ENCODE assay signal across 20 mouse cellular contexts in genomic region chr12:33086151-33086550, GRCm38 (mm10). TPM values are rescaled to one million over a fixed set of nuclear protein-coding genes. Genes with fewer than 3 reads are reported as not detected.
A peak's percentile ranks its signal among the peaks of the same experiment; 100 is the strongest.
DNase-seq lines count a peak whose midpoint lies in the region; ATAC-seq lines count a peak whose summit lies in the region.
"Had no signal": no experiment of that assay in that cellular context is flagged by ENCODE, and none has a peak within 500 bp of the region (broad histone marks: within the 10 kb centered on the region; RNA-seq: fewer than 3 reads in every experiment).

No protein-coding gene starts in this region.

- no peak overlapping the region for H3K27ac ChIP-seq in embryonic facial prominence, embryonic 14.5 days (replicated peaks; ENCODE audit: low read depth, low read length)
- no peak overlapping the region for H3K27ac ChIP-seq in embryonic facial prominence, embryonic 10.5 days (replicated peaks)
- peak overlapping the region; percentile 81 for H3K27ac ChIP-seq in hindbrain, embryonic 10.5 days
- peak overlapping the region; percentile 8; the same call in 1 of the 2 replicates for H3K27ac ChIP-seq in midbrain, embryonic 11.5 days (ENCODE audit: low read depth, low read length)
- no peak overlapping the region for H3K27ac ChIP-seq in neural tube, embryonic 15.5 days (replicated peaks)
- H3K27ac ChIP-seq: embryonic facial prominence, embryonic 15.5 days; macrophage had no signal

- no peak overlapping the region for H3K9ac ChIP-seq in embryonic facial prominence, embryonic 14.5 days (ENCODE audit: low read depth, low read length)
- no peak overlapping the region; the same call in 1 of the 2 replicates for H3K9ac ChIP-seq in midbrain, embryonic 11.5 days (ENCODE audit: low read length)
- H3K9ac ChIP-seq in neural tube, embryonic 15.5 days (replicated peaks), result no peak overlapping the region
- H3K9ac ChIP-seq: embryonic facial prominence, embryonic 15.5 days; liver, postnatal 0 days had no signal

- 43% methylated on average over 5 of the region's 5 CpGs for WGBS in embryonic facial prominence, embryonic 14.5 days
- 31% methylated on average over 5 of the region's 5 CpGs for WGBS in embryonic facial prominence, embryonic 10.5 days
- WGBS in hindbrain, embryonic 10.5 days, result 31% methylated on average over 5 of the region's 5 CpGs
- WGBS in midbrain, embryonic 11.5 days, result 11% methylated on average over 5 of the region's 5 CpGs
- WGBS in neural tube, embryonic 15.5 days, result 15% methylated on average over 5 of the region's 5 CpGs

- peaks cover 3% of the 10 kb centered on the region; the same call in 1 of the 2 replicates for H3K27me3 ChIP-seq in embryonic facial prominence, embryonic 14.5 days (replicated peaks; ENCODE audit: control insufficient read depth, insufficient read depth, low read length)
- H3K27me3 ChIP-seq in embryonic facial prominence, embryonic 10.5 days (replicated peaks; ENCODE audit: low read depth, poor library complexity, severe bottlenecking), result no peaks in the 10 kb centered on the region; the same call in 1 of the 2 replicates
- no peaks in the 10 kb centered on the region for H3K27me3 ChIP-seq in hindbrain, embryonic 10.5 days (ENCODE audit: insufficient read depth, poor library complexity, severe bottlenecking)
- no peaks in the 10 kb centered on the region for H3K27me3 ChIP-seq in midbrain, embryonic 11.5 days (ENCODE audit: control insufficient read depth, insufficient read depth, low read length)
- no peaks in the 10 kb centered on the region; the same call in 1 of the 2 replicates for H3K27me3 ChIP-seq in neural tube, embryonic 15.5 days (replicated peaks)
- H3K27me3 ChIP-seq: CH12.LX; embryonic facial prominence, embryonic 15.5 days had no signal

- no peak overlapping the region for H3K4me2 ChIP-seq in embryonic facial prominence, embryonic 14.5 days (ENCODE audit: low read depth, low read length)
- no peak overlapping the region for H3K4me2 ChIP-seq in midbrain, embryonic 11.5 days
- H3K4me2 ChIP-seq in neural tube, embryonic 15.5 days, result no peak overlapping the region
- H3K4me2 ChIP-seq: embryonic facial prominence, embryonic 15.5 days had no signal

- no peak overlapping the region for H3K4me3 ChIP-seq in embryonic facial prominence, embryonic 14.5 days (ENCODE audit: low read depth, low read length)
- H3K4me3 ChIP-seq in embryonic facial prominence, embryonic 10.5 days, result no peak overlapping the region
- no peak overlapping the region for H3K4me3 ChIP-seq in hindbrain, embryonic 10.5 days
- no peak overlapping the region for H3K4me3 ChIP-seq in midbrain, embryonic 11.5 days (ENCODE audit: low read depth, low read length)
- H3K4me3 ChIP-seq in neural tube, embryonic 15.5 days (replicated peaks), result no peak overlapping the region
- H3K4me3 ChIP-seq: embryonic facial prominence, embryonic 15.5 days; myocyte had no signal

- no peaks in the 10 kb centered on the region; the same call in 1 of the 2 replicates for H3K4me1 ChIP-seq in embryonic facial prominence, embryonic 14.5 days (ENCODE audit: control insufficient read depth, insufficient read depth, low read length)
- peaks cover 7% of the 10 kb centered on the region; the same call in 1 of the 2 replicates for H3K4me1 ChIP-seq in embryonic facial prominence, embryonic 10.5 days
- H3K4me1 ChIP-seq in hindbrain, embryonic 10.5 days (replicated peaks), result peaks cover 21% of the 10 kb centered on the region
- H3K4me1 ChIP-seq in midbrain, embryonic 11.5 days (ENCODE audit: control insufficient read depth, insufficient read depth, low read length), result peaks cover 12% of the 10 kb centered on the region
- H3K4me1 ChIP-seq in neural tube, embryonic 15.5 days, result peaks cover 18% of the 10 kb centered on the region; the same call in 1 of the 2 replicates
- H3K4me1 ChIP-seq: embryonic facial prominence, embryonic 15.5 days had no signal

- H3K36me3 ChIP-seq in embryonic facial prominence, embryonic 14.5 days (ENCODE audit: control insufficient read depth, insufficient read depth, low read length), result no peaks in the 10 kb centered on the region
- H3K36me3 ChIP-seq in embryonic facial prominence, embryonic 10.5 days (replicated peaks), result no peaks in the 10 kb centered on the region
- H3K36me3 ChIP-seq in hindbrain, embryonic 10.5 days, result no peaks in the 10 kb centered on the region
- H3K36me3 ChIP-seq in midbrain, embryonic 11.5 days (ENCODE audit: control insufficient read depth, insufficient read depth, low read length), result no peaks in the 10 kb centered on the region
- H3K36me3 ChIP-seq in neural tube, embryonic 15.5 days, result no peaks in the 10 kb centered on the region
- H3K36me3 ChIP-seq: embryonic facial prominence, embryonic 15.5 days had no signal

- no peaks in the 10 kb centered on the region for H3K9me3 ChIP-seq in embryonic facial prominence, embryonic 14.5 days (ENCODE audit: control insufficient read depth, low read length)
- no peaks in the 10 kb centered on the region for H3K9me3 ChIP-seq in embryonic facial prominence, embryonic 10.5 days
- H3K9me3 ChIP-seq in hindbrain, embryonic 10.5 days, result no peaks in the 10 kb centered on the region
- H3K9me3 ChIP-seq in midbrain, embryonic 11.5 days (ENCODE audit: control insufficient read depth, low read length), result no peaks in the 10 kb centered on the region
- H3K9me3 ChIP-seq in neural tube, embryonic 15.5 days (replicated peaks), result no peaks in the 10 kb centered on the region
- H3K9me3 ChIP-seq: embryonic facial prominence, embryonic 15.5 days had no signal

- ATAC-seq in embryonic facial prominence, embryonic 14.5 days (ENCODE audit: low read depth), result no peak
- ATAC-seq in midbrain, embryonic 11.5 days (ENCODE audit: low FRiP score), result peak; percentile 68
- peak; percentile 51; the same call in 1 of the 2 replicates for ATAC-seq in neural tube, embryonic 15.5 days (ENCODE audit: low FRiP score)
- no peak for ATAC-seq in cerebellum, adult (ENCODE audit: insufficient number of reproducible peaks, low FRiP score, low TSS enrichment)
- ATAC-seq: liver, postnatal 0 days; Patski had no signal

- peak; percentile 26 for DNase-seq in embryonic facial prominence, embryonic 14.5 days (ENCODE audit: low spot score)
- no peak for DNase-seq in embryonic facial prominence, embryonic 10.5 days (ENCODE audit: low spot score)
- DNase-seq in hindbrain, embryonic 10.5 days (ENCODE audit: low spot score), result peak; percentile 65
- no peak for DNase-seq in midbrain, embryonic 11.5 days (ENCODE audit: low spot score, missing footprints)
- DNase-seq in right cerebral cortex, adult 18-20 months, result no peak
- no peak for DNase-seq in layer of hippocampus, postnatal 10 days (ENCODE audit: low spot score in 2 of 2)
- DNase-seq: heart, adult 18-20 months; heart, postnatal 10 days; kidney, adult 18-20 months; kidney, postnatal 25 days; layer of hippocampus, postnatal 36 days; liver, postnatal 0 days had no signal

RNA-seq across cellular contexts. Expression of gene Cdhr3, which starts 6.5 kb away (rescaled TPM):
- polyA plus RNA-seq in embryonic facial prominence, embryonic 14.5 days (2014; fragmentation: Nextera tagmentation; extraction: Ambion mirVana), result 1.5 and 1.6 TPM in 2 replicates
- polyA plus RNA-seq in embryonic facial prominence, embryonic 10.5 days (2016; fragmentation: Nextera tagmentation; extraction: Ambion mirVana), result not detected in 2 replicates
- 0.05 and 0.27 TPM in 2 replicates for polyA plus RNA-seq in hindbrain, embryonic 10.5 days (2016; fragmentation: Nextera tagmentation; extraction: Ambion mirVana)
- not detected in 2 replicates for polyA plus RNA-seq in midbrain, embryonic 11.5 days (2014; fragmentation: Nextera tagmentation; extraction: Ambion mirVana)
- 0.18 and 0.32 TPM in 2 replicates for polyA plus RNA-seq in neural tube, embryonic 15.5 days (2015; fragmentation: Nextera tagmentation; extraction: Ambion mirVana)
- total RNA-seq in layer of hippocampus, postnatal 10 days (2021), result 1 to 10 TPM; 1.2 to 2.5 TPM
- total RNA-seq: adrenal gland, adult 18-20 months had no signal
- polyA plus RNA-seq: liver, postnatal 0 days; macrophage; Patski had no signal

Comparison
In these comparisons a context has a peak if more than half of its experiments do, and no peak if none do; other contexts are left out.
1. DNase-seq: peak in embryonic facial prominence, embryonic 14.5 days (single experiment) and hindbrain, embryonic 10.5 days (single experiment); none in embryonic facial prominence, embryonic 10.5 days (single experiment), midbrain, embryonic 11.5 days (single experiment), right cerebral cortex, adult 18-20 months (single experiment) and layer of hippocampus, postnatal 10 days (0 of 2).
2. ATAC-seq: peak in midbrain, embryonic 11.5 days (single experiment) and neural tube, embryonic 15.5 days (single experiment); none in embryonic facial prominence, embryonic 14.5 days (single experiment) and cerebellum, adult (single experiment).
3. H3K27ac ChIP-seq: peak in hindbrain, embryonic 10.5 days (single experiment) and midbrain, embryonic 11.5 days (single experiment); none in embryonic facial prominence, embryonic 14.5 days (single experiment), embryonic facial prominence, embryonic 10.5 days (single experiment) and neural tube, embryonic 15.5 days (single experiment).